Mouse (Mus musculus) retina, embryonic 14.5 days (tissue): ENCODE measurements around the gene Slc38a10.
A peak's percentile ranks its signal among the peaks of the same experiment; 100 is the strongest.

Source experiments
- DNase-seq: peaks from one replicate; pipeline ENCODE4 v3.0.0-alpha.2; 2015; ENCODE audit warnings: low spot score

The Slc38a10 gene

GRCm38 (mm10) chr11:120139309-120139731, 11.8 kb downstream of the Slc38a10 start:
- DNase-seq, result no peak

- DNase-seq, result no peak
These were observed 13.5 kb downstream of the Slc38a10 start for GRCm38 (mm10) chr11:120137625-120138004.

GRCm38 (mm10) chr11:120136796-120137624, 14.1 kb downstream of the Slc38a10 start:
- no peak for DNase-seq

- no peak for DNase-seq
These were observed 15.0 kb downstream of the Slc38a10 start for GRCm38 (mm10) chr11:120136195-120136594.

- no peak for DNase-seq
These were observed 16.2 kb downstream of the Slc38a10 start for GRCm38 (mm10) chr11:120134847-120135530.

GRCm38 (mm10) chr11:120134148-120134547, 17.0 kb downstream of the Slc38a10 start:
- DNase-seq, result no peak

- DNase-seq, result no peak
These were observed 21.9 kb downstream of the Slc38a10 start for GRCm38 (mm10) chr11:120129281-120129680.

GRCm38 (mm10) chr11:120126845-120127244, 24.3 kb downstream of the Slc38a10 start:
- no peak for DNase-seq

- no peak for DNase-seq
These were observed 29.0 kb downstream of the Slc38a10 start for GRCm38 (mm10) chr11:120122126-120122525.

GRCm38 (mm10) chr11:120120642-120121420, 30.3 kb downstream of the Slc38a10 start:
- DNase-seq, result peak; percentile 70

- DNase-seq, result no peak
These were observed 31.1 kb downstream of the Slc38a10 start for GRCm38 (mm10) chr11:120119936-120120541.

GRCm38 (mm10) chr11:120119108-120119507, 32.0 kb downstream of the Slc38a10 start:
- no peak for DNase-seq

- DNase-seq, result no peak
These were observed 33.5 kb downstream of the Slc38a10 start for GRCm38 (mm10) chr11:120117626-120118025.

- no peak for DNase-seq
These were observed 36.5 kb downstream of the Slc38a10 start for GRCm38 (mm10) chr11:120114488-120115215.

GRCm38 (mm10) chr11:120112136-120112535, 39.0 kb downstream of the Slc38a10 start:
- no peak for DNase-seq

- DNase-seq, result peak; percentile 88
These were observed 40.1 kb downstream of the Slc38a10 start for GRCm38 (mm10) chr11:120111033-120111432.

GRCm38 (mm10) chr11:120110554-120110953, 40.6 kb downstream of the Slc38a10 start:
- DNase-seq, result peak; percentile 48

GRCm38 (mm10) chr11:120109558-120110210, 41.5 kb downstream of the Slc38a10 start:
- DNase-seq, result no peak

- DNase-seq, result no peak
These were observed 43.4 kb downstream of the Slc38a10 start for GRCm38 (mm10) chr11:120107796-120108195.

GRCm38 (mm10) chr11:120107026-120107425, 44.1 kb downstream of the Slc38a10 start:
- DNase-seq, result no peak
